Mouse (Mus musculus): ENCODE results near the gene Fam198b. TPM values are rescaled to one million over a fixed set of nuclear protein-coding genes. Genes with fewer than 3 reads are reported as not detected.

The Fam198b gene
- polyA plus RNA-seq, 1 experiment from 2014 or later = 1.6 TPM

DNA sequence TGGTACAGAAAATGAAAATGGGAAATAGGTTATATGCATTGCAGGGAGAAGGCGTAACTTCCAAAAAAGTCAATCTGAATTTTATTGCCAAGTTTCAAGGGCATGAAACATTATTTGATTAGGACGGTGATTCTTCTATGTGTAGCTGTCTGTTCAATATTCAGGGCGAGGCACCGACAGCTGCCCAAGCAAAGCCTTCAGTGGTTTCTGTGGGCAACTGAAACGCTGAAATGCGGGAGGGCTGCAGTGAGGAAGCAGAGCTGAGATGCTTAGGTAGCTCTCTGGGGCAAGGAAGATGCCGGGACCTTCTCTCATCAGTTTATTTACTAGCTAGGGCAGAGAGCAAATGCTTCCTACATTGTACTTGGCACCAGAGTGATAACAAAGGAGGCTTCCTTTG lies 87.2 kb downstream of the Fam198b start:
- no peak for ATAC-seq (replicated peaks)
- H3K9me3 ChIP-seq = no peaks in the 10 kb centered on the region
- no peaks in the 10 kb centered on the region for H3K27me3 ChIP-seq (replicated peaks)
- no peak overlapping the region for H3K4me3 ChIP-seq
- H3K4me1 ChIP-seq = no peaks in the 10 kb centered on the region
- H3K9ac ChIP-seq = no peak overlapping the region
- H3K36me3 ChIP-seq (replicated peaks) = no peaks in the 10 kb centered on the region
- H3K27ac ChIP-seq = no peak overlapping the region
- no peak overlapping the region for H3K4me2 ChIP-seq
- WGBS = 72% methylated on average over 7 of the region's 7 CpGs

DNA sequence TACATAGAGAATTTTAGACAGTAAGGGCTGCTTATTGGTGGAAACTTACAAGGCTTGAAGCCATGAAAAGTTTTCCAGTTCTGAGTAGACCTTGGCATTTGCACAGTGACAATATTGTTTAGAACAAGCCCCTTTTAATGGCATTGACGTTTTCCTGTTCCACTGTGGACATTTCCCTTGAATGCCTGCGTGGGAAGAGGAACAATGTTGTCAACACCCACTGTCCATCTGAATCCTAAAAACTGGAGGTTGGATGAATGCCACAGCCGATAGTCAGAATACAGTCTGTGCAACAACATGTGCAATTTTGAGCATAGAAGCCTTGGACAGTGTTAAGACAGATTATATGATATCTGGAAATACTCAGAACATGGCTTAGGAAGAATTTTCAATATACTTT lies 92.5 kb downstream of the Fam198b start:
- Histone ChIP-seq H3K27me3 (replicated peaks) (no peaks in the 10 kb centered on the region), H3K4me3 (no peak overlapping the region), H3K36me3 (replicated peaks) (no peaks in the 10 kb centered on the region), H3K9me3 (no peaks in the 10 kb centered on the region), H3K27ac (no peak overlapping the region), H3K4me1 (no peaks in the 10 kb centered on the region), H3K9ac (no peak overlapping the region), H3K4me2 (no peak overlapping the region)
- WGBS = 64% methylated on average over 3 of the region's 3 CpGs
- no peak for ATAC-seq (replicated peaks)

DNA sequence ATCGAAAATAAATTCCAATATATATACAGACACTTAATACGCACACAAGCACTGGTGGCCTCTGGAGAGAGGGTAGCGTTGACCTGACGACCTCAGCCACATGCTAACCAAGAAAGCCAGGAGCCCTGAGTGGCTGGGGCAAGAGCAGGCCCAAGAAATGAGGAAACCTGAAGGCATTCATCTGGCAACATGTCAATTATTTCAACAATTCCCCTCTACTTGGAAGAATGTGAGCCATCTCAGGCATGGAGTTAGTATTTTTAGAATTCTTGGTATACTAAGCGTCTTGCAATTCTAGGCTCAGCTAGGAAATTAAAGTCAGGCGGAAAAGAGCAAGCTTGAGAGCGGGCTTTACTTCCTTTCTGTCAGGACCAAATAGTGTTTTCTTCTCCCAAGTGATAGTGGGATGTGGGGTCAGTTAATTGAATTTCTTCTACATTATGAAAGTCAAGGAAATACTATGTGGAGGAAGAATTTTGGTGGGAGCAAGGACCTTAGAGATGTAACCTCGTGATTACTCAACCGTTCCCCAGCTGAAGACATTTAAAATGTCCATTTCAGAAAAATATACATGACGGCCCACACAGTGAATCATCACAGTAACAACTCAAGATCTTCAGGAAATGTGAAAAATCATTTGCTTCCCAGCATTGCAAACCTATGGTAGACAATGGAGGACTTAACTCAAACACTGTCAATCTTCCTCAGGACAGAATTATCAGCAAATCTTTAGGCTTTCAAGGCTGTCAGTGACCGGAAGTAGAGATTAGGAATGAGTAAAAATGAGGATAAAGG lies 93.5 kb downstream of the Fam198b start:
- no peaks in the 10 kb centered on the region for H3K36me3 ChIP-seq (replicated peaks)
- no peak for ATAC-seq (replicated peaks)
- no peak overlapping the region for H3K4me2 ChIP-seq
- no peaks in the 10 kb centered on the region for H3K9me3 ChIP-seq
- no peak overlapping the region for H3K4me3 ChIP-seq
- H3K4me1 ChIP-seq = no peaks in the 10 kb centered on the region
- 81% methylated on average over 11 of the region's 11 CpGs for WGBS
- no peak overlapping the region for H3K27ac ChIP-seq
- no peak overlapping the region for H3K9ac ChIP-seq
- H3K27me3 ChIP-seq (replicated peaks) = no peaks in the 10 kb centered on the region

DNA sequence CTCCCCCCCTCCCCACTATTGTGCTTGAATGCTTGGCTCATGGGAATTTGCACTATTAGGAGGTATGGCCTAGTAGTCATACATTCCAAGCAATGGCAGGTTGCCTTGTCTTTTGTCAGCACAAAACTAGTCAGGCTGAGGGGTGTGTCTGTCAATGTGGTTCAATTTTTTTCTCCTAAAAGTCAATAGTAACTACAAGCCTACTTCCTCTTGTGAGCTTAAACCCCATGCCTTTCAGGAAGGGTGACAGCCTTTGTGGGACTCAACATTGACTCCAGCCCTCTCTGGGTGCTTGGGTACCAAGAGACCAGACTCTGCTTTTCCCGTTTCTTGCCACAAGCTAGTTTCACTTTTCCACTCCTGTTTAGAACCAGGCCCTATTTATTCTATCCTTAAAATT lies 96.4 kb downstream of the Fam198b start:
- Histone ChIP-seq H3K4me2 (no peak overlapping the region), H3K9ac (no peak overlapping the region), H3K36me3 (replicated peaks) (no peaks in the 10 kb centered on the region), H3K4me1 (no peaks in the 10 kb centered on the region), H3K9me3 (no peaks in the 10 kb centered on the region), H3K4me3 (no peak overlapping the region), H3K27ac (no peak overlapping the region), H3K27me3 (replicated peaks) (no peaks in the 10 kb centered on the region)
- ATAC-seq (replicated peaks) = no peak
- WGBS = 93% methylated on average over 1 of the region's 1 CpGs

DNA sequence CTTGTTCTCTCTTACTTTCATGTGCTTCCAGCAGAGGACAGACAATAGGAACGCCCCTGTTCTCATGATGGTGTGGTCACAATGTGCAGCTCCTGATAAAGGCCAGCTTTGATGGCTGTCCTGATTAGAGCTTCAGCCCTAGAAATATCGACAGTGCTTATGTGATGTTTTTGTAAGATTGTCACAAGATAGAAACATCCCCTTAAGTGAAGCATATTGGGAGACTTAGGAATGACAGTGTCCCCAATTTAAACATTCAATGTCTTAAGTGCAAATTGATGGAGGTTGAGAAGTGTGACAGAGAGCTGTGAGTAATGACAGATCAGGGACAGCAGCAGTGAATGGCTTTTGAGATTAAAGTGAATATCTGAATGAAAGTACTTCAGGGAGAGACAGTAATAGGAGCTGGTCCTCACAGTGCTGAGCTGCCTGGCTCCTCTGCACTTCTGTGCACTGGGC lies 99.7 kb downstream of the Fam198b start:
- Histone ChIP-seq H3K27ac (no peak overlapping the region), H3K27me3 (replicated peaks) (no peaks in the 10 kb centered on the region), H3K36me3 (replicated peaks) (no peaks in the 10 kb centered on the region), H3K4me2 (no peak overlapping the region), H3K4me3 (no peak overlapping the region), H3K9ac (no peak overlapping the region), H3K4me1 (no peaks in the 10 kb centered on the region), H3K9me3 (no peaks in the 10 kb centered on the region)
- ATAC-seq (replicated peaks) = peak; percentile 75; the same call in 1 of the 2 replicates
- WGBS = 60% methylated on average over 2 of the region's 2 CpGs

DNA sequence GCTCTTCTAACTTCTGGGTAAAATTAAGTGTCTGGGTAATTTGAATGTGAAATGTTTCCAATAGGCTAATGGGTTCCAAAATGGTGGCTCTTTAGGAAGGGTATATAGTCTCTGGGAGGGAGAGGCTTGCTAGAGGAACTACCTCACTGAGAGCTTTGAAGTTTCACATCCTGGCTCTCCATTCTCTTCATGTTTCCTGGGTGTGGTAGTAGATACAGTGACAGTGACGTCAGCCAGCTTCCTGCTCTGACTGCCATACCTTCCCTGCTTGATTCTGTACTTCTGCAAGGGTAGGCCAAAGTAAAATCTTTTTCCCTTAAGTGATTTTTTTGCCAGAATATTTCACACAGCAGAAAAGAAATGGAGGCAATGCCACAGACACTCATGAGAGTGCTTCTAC lies 100.2 kb downstream of the Fam198b start:
- no peaks in the 10 kb centered on the region for H3K36me3 ChIP-seq (replicated peaks)
- H3K27me3 ChIP-seq (replicated peaks) = no peaks in the 10 kb centered on the region
- H3K9ac ChIP-seq = no peak overlapping the region
- no peaks in the 10 kb centered on the region for H3K9me3 ChIP-seq
- H3K4me3 ChIP-seq = no peak overlapping the region
- no peak for ATAC-seq (replicated peaks)
- no peak overlapping the region for H3K4me2 ChIP-seq
- H3K27ac ChIP-seq = no peak overlapping the region
- H3K4me1 ChIP-seq = no peaks in the 10 kb centered on the region
- 75% methylated on average over 1 of the region's 1 CpGs for WGBS

DNA sequence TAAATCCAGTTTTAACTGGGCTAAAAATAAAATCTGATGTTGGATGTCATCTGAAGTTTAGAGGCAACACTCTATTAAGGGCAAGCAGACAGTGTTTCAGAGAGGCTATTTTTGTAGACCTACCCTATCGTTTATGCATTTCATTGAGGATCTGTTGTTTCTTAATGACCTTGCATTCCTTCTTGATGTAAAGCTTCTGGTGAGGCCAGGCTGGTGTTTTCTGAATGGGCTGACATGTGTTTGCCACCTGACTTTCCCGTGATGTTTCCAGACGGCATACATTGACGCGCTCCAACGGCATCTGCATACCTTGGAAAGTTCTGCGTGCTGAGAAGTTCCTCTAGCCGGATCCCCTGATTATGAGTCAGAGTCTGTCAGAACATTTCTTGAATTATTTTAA lies 104.9 kb downstream of the Fam198b start:
- no peak for ATAC-seq (replicated peaks)
- H3K9me3 ChIP-seq = no peaks in the 10 kb centered on the region
- no peak overlapping the region for H3K9ac ChIP-seq
- 86% methylated on average over 8 of the region's 8 CpGs for WGBS
- H3K27ac ChIP-seq = no peak overlapping the region
- no peaks in the 10 kb centered on the region for H3K4me1 ChIP-seq
- H3K4me2 ChIP-seq = no peak overlapping the region
- no peaks in the 10 kb centered on the region for H3K36me3 ChIP-seq (replicated peaks)
- no peak overlapping the region for H3K4me3 ChIP-seq
- no peaks in the 10 kb centered on the region for H3K27me3 ChIP-seq (replicated peaks)

DNA sequence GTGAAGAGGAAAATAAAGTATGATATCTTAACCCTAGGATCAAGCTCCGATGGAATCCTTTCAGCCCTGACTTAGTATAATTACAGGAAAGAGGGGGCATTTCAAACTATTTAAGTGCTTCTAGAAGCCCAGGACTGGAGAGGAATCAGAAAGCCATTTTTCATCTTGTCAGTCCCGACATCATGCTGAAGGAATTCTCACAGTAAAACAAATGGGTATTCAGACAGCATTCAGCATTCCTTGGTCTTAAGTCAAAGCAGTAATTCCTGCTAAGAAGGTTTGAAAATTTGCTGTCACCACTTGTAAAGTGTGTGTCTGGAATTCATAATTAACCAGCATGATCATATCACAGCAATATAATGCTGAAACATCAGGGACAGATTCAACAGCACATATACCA lies 105.6 kb downstream of the Fam198b start:
- ATAC-seq (replicated peaks) = no peak
- 53% methylated on average over 2 of the region's 2 CpGs for WGBS
- H3K4me1 ChIP-seq = no peaks in the 10 kb centered on the region

DNA sequence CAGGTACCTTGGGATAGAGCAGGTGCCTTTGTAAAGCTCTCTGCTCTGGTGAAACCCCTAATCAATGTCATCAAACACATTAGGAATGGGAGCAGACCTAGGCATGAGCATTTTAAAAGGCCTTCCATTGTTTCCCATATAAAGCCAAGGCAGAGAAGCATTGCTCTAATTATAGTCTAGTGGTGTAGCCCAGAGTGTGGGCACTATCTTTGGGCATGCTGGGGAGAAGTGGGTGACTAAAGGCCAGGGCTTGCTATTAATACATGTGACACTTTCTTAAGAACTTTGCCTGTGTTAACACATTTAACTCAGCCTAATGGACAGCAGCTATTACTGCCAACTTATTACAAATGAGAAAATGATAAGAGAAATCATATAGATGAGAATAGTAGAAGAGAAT lies 106.1 kb downstream of the Fam198b start:
- no peaks in the 10 kb centered on the region for H3K36me3 ChIP-seq (replicated peaks)
- no peak overlapping the region for H3K9ac ChIP-seq

More for the DNA sequence above, 105.6 kb downstream of the Fam198b start:
- H3K4me3 ChIP-seq = no peak overlapping the region
- no peak overlapping the region for H3K27ac ChIP-seq
- H3K9ac ChIP-seq = no peak overlapping the region
- no peaks in the 10 kb centered on the region for H3K27me3 ChIP-seq (replicated peaks)
- no peaks in the 10 kb centered on the region for H3K36me3 ChIP-seq (replicated peaks)
- H3K4me2 ChIP-seq = no peak overlapping the region
- no peaks in the 10 kb centered on the region for H3K9me3 ChIP-seq

DNA sequence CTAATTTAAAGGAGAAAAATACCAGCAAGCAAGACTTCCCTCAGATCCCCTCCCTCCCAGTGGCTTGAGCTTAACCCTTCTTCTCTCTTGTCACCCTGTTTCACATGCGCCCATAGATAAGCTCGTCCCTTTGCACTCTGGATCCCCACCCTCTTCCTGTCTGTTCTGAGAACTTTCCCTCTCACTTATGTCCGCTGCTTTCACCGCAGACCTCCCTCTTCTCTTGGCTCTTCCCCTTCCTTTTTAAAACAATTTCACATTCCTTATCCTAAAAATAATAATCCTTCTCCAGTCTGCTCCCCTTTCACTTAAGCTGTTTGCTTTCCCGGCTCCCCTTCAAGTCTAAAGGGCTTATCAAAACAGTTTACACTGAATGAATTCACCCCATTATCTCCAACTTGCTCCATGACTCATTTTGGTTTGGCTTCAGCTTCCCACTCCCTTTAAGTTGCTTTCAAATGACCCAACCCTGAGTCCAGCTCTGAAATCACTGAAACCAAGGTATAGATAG lies 109.8 kb downstream of the Fam198b start:
- Histone ChIP-seq H3K9me3 (no peaks in the 10 kb centered on the region), H3K36me3 (replicated peaks) (no peaks in the 10 kb centered on the region), H3K9ac (no peak overlapping the region), H3K27ac (no peak overlapping the region), H3K4me1 (no peaks in the 10 kb centered on the region), H3K4me2 (no peak overlapping the region), H3K27me3 (replicated peaks) (no peaks in the 10 kb centered on the region), H3K4me3 (no peak overlapping the region)
- no peak for ATAC-seq (replicated peaks)
- WGBS = 75% methylated on average over 5 of the region's 5 CpGs

More for the DNA sequence above, 106.1 kb downstream of the Fam198b start:
- ATAC-seq (replicated peaks) = no peak
- Histone ChIP-seq H3K4me3 (no peak overlapping the region), H3K27me3 (replicated peaks) (no peaks in the 10 kb centered on the region), H3K9me3 (no peaks in the 10 kb centered on the region), H3K4me1 (no peaks in the 10 kb centered on the region), H3K4me2 (no peak overlapping the region), H3K27ac (no peak overlapping the region)

DNA sequence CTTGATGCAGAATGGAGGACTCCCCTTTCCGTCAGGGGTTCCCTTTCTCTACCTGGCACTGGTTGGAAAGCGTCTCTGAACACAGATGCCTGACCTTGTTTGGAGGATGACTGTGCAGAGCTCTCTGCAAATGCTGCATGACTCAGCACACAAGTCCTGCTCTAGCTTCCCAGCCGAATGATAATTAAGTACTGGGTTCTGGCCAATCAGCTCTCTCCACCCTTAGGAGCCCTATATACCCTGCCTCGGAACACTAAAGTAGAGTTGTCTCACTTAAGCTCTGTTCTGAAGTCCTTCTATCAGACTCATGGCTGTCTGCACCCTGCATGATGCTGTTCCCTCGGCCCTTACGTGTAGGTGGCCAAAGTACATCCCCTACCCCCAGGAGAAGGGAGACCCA lies 111.4 kb downstream of the Fam198b start:
- H3K36me3 ChIP-seq (replicated peaks) = no peaks in the 10 kb centered on the region
- no peak for ATAC-seq (replicated peaks)
- H3K4me1 ChIP-seq = no peaks in the 10 kb centered on the region
- no peaks in the 10 kb centered on the region for H3K27me3 ChIP-seq (replicated peaks)
- H3K4me2 ChIP-seq = no peak overlapping the region
- H3K9me3 ChIP-seq = no peaks in the 10 kb centered on the region
- WGBS = 77% methylated on average over 6 of the region's 6 CpGs
- no peak overlapping the region for H3K9ac ChIP-seq
- no peak overlapping the region for H3K27ac ChIP-seq
- no peak overlapping the region for H3K4me3 ChIP-seq

Data from midbrain, embryonic 15.5 days (tissue).